Mouse (Mus musculus) NIH3T3 (cell line): ENCODE measurements at regions not wholly inside any gene's neighbourhood (a gene's known extent, or its start where the extent isn't known, plus 50 kb on each side); places are given as distances from the start of the nearest gene placed in this dataset.

Source experiments
- DNase-seq: peaks from one replicate; pipeline ENCODE4 v3.0.0-alpha.2; 2012; ENCODE audit warnings: low read depth

GRCm38 (mm10) chr16:30160399-30160798 is 96.2 kb downstream of the Hes1 start:
- no peak for DNase-seq

- no peak for DNase-seq
Observed at GRCm38 (mm10) chr16:30163303-30163702, 99.1 kb downstream of the Hes1 start.

GRCm38 (mm10) chr16:30165667-30166180 is 101.5 kb downstream of the Hes1 start:
- DNase-seq, result no peak

- peak; percentile 7 for DNase-seq
Observed at GRCm38 (mm10) chr16:30171381-30172079, 95.8 kb downstream of the Cpn2 start.

GRCm38 (mm10) chr16:30172136-30172731 is 95.1 kb downstream of the Cpn2 start:
- no peak for DNase-seq

- peak; percentile 59 for DNase-seq
Observed at GRCm38 (mm10) chr16:30172798-30173202, 94.5 kb downstream of the Cpn2 start.

- DNase-seq, result peak; percentile 25
Observed at GRCm38 (mm10) chr16:30173953-30174874, 93.1 kb downstream of the Cpn2 start.

- no peak for DNase-seq
Observed at GRCm38 (mm10) chr16:30176306-30176705, 91.0 kb downstream of the Cpn2 start.

- no peak for DNase-seq
Observed at GRCm38 (mm10) chr16:30177769-30178168, 89.5 kb downstream of the Cpn2 start.

- no peak for DNase-seq
Observed at GRCm38 (mm10) chr16:30178596-30178995, 88.7 kb downstream of the Cpn2 start.

GRCm38 (mm10) chr16:30179504-30179976 is 87.8 kb downstream of the Cpn2 start:
- DNase-seq, result no peak

GRCm38 (mm10) chr16:30181116-30181515 is 86.2 kb downstream of the Cpn2 start:
- DNase-seq, result no peak

- DNase-seq, result peak; percentile 52
Observed at GRCm38 (mm10) chr16:30184591-30185265, 82.6 kb downstream of the Cpn2 start.

GRCm38 (mm10) chr16:30185707-30186106 is 81.6 kb downstream of the Cpn2 start:
- no peak for DNase-seq

- no peak for DNase-seq
Observed at GRCm38 (mm10) chr16:30186201-30186700, 81.0 kb downstream of the Cpn2 start.

GRCm38 (mm10) chr16:30186701-30187270 is 80.5 kb downstream of the Cpn2 start:
- peak; percentile 81 for DNase-seq

- DNase-seq, result peak; percentile 7
Observed at GRCm38 (mm10) chr16:30187400-30187799, 79.9 kb downstream of the Cpn2 start.

GRCm38 (mm10) chr16:30187907-30188414 is 79.3 kb downstream of the Cpn2 start:
- DNase-seq, result peak; percentile 90

- peak; percentile 58 for DNase-seq
Observed at GRCm38 (mm10) chr16:30188769-30189430, 78.4 kb downstream of the Cpn2 start.

GRCm38 (mm10) chr16:30190351-30190750 is 76.9 kb downstream of the Cpn2 start:
- DNase-seq, result peak; percentile 75
